Mouse (Mus musculus): Measurements from ENCODE around the gene Rims4.

The Rims4 gene

DNA sequence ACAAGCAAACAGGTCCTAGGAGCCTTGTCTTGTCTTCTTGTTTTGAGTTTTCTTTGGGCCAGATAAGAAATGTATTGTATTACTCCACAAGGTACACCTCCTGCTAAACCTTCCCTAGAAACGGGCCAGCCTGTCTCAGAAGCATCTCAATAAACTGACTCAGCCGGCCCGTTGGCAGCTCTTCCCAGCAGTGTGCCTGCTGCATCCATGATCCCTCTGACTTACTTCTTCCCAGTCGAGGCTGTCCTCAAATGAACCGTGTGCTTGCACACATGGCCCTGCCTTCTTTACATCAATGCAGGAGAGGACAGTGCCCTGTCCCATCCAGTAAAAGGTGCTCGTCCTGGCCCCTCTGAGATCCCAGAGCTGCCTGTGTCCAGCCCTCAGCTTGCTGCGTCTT, 8.9 kb downstream of the Rims4 start:
- DNase-seq (ENCODE audit: low spot score), result no peak

DNA sequence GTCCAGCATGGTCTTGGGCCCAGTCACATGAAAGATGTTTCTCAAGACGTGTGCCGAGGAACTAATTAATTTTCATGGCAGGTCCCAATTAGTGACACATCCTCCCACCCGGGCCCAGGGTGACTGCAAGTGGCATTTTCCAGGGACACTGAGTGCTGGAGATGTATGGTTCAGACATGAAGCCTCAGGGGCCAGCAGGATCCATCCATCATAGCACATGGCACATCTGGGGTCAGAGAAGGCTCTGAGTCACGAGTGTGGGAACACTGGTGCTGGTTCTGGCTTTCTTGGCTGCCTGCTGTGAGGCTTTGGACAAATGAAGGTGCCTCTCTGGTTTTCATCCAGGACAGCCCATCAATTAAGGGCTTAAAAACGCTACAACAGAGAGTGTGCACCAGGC, 11.4 kb downstream of the Rims4 start:
- DNase-seq (ENCODE audit: low spot score), result no peak

DNA sequence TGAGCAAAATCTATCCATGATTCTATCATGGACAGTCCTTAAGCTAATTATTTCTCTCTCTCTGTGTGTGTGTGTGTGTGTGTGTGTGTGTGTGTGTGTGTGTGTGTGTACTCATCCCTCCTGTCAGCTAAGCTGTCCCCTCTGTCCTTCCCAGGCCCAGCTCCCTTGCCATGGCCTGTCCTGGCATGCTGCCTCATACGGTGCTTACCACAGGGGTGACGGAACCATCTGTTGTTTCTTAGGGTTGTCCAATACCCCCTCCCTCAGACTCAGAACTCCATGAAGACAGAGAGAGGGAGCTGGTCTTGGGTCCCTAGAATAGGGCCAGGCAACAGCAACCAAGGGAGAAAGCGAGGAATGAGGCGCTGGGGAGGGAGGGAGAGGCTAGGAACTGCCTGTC, 14.2 kb downstream of the Rims4 start:
- no peak for DNase-seq (ENCODE audit: low spot score)

DNA sequence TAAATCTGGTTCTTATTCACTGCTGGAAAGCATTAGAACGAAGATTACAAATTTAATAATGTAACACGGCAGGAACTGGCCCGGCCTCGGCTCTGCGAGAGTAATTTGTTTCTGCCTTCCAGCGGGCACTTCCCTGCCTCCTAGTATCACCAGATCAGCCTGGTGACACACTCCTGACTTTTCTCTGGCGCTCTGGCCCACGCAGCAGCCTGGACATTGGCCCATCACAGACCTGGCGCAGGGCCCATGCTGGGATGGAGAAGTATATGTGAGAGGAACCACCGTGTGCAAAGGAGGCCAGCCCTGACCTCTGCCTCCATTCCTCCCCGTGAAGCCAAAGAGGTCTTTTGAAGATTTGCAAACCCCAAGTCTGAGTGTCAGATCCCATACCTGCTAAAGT, 15.0 kb downstream of the Rims4 start:
- DNase-seq (ENCODE audit: low spot score), result no peak

DNA sequence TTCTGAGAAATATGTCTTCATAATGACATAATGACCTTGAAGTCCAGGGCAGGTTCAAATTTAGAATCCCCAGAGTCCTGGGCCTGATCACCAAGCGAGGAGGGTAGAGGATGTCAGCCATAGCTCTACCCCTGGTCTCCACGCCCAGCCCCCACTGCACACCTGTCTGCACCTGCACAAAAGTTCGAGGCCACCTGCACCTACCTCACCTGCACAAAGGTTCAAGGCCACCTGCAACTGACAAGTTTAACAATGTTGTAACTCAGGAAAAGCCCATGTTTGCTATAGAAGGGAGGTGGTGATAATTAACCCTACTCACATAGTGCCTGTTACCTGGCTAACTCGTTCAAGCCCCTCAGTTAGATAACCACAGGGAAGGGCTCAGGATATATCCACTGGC, 16.0 kb downstream of the Rims4 start:
- DNase-seq (ENCODE audit: low spot score), result no peak

DNA sequence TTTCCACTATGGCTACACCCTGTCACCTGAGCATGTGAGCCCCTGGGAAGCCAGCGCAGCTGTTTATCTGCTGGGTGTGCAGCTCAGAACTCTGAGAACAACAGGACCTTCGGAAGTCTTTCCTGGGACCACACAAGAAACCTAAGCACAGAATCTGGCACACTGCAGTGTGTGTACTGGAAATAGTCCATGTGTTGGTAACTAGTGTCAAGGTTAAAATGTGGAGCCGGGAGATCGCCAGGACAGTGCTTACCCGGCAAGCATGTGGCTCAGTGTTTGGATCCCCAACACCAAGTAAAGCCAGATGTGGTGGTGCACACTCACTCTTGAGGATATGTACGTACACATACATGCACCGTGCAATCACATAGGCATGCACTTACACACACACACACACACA, 17.4 kb downstream of the Rims4 start:
- no peak for DNase-seq (ENCODE audit: low spot score)

DNA sequence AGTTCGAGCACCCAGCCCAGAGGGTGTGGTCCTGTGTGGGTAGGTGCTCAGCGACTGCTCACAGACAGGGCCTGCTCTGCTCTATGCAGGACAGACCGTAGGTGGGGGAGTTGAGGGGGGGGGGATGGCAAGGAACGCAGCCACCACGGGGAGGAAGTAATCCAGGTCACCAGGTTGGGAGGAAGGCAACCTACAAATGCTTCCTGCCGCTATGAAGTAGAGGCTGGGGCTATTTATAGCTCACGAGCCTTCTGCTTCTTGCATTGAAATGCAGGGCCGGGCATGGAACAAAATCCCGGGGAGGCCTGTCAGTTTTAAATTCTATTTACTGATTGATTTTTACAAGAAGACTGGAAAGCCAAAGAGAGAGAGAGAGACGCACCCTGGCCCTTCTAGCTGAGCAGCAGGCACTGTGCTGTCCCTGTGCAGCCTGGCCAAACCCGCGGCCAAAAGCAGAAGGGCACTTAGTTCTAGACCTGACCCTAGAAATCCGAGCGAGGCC, 18.5 kb downstream of the Rims4 start:
- no peak for DNase-seq (ENCODE audit: low spot score)

DNA sequence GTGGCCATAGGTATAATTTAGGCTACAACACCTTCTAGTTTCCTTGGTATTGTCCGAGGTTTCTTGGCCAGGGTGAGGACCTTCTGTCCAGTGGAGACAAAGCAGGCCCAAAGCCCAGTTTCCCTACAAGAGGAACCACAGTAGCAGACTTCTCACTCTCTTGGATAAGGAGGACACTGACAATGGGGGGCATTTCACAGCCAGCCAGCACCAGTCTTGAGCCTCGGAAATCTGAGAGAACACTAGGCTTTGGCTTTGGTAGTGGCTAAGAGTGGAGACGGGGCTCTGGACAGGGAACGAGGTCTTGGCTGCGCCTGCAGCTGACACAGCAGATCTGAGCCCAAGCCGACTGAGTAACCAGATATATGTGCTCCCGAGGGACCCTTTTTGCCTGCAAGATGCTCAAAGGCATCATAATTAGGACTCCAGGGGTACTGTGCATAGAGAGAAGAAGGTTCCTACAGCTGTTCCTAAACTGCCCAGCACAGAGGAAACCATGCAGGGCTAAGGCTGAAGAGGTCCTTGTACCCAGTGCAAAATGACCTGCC, 20.4 kb downstream of the Rims4 start:
- DNase-seq (ENCODE audit: low spot score), result no peak

DNA sequence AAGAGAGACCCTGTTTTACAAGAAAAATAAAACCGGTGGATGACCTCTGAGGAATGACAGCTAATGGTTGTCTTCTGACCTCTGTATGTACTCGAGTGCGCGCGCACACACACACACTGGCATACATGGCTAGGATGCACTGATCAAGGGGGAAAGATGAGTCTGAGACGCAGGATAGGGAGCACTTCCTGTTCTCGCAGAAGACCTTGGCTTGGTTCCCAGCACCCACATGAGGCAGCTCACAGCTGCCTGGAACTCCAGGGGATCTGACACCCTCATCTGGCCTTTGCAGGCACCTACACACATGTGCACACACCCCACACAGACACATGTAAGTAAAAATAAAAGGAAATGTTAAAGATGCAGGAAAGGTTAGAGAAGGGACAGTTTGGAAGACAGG, 21.5 kb downstream of the Rims4 start:
- no peak for DNase-seq (ENCODE audit: low spot score)

DNA sequence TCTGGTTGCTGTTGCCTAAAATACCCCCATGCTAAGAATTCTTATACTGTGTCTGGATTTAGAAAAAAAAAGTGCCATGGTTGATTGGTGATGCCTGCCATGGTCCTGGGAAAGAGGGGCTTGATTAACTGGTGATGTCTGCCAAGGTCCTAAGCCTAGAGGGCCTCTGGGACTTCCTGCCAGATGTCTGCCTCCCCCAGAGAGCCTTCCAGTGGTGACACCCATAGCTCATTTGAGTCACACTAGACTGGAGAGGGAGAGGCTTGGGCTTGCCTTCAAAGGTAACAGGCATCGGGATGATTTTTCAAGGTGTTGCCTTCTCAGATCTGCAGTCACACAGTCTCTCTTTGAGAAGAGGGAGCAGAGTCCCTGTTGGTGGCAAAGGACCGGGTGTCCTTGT, 23.3 kb downstream of the Rims4 start:
- DNase-seq (ENCODE audit: low spot score), result no peak

DNA sequence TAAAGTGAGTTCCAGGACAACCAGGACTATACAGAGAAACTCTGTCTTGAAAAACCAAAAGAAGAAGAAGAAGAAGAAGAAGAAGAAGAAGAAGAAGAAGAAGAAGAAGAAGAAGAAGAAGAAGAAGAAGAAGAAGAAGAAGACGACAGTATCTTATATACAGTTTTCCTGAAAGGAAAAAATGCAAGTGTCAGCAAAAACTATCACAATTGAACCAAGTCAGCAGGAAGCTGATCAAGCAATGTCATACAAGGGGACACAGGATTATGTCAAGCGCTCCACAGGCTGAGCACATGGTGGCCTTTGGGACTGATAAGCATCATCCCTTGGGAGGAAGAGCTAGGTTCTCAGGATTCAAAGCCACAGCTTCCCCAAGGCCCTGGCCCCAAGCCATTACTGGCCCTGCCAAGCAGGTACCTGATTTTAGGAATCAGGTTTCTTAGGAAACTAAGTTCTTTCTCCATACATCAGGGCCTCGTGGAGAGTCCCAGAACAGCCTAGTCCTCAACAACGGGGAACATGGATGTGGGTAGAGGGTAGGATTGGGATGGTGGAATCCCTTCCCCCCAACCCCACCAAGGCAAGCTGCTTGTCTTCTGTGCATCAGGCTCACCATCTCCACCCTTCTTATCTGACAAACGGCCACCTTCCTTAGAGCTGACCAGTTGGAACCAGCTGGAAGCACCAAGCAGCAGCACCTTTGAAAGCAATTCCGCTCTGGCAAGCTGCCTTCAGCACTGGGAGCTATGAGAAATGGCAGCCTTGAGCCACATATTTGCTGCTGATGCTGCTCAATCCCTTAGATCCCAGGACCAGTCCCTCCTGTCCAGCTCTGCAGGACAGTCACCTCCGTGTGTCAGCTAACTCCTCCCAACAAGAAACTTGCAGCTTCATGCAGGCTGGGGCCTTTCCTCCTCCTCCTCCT, 24.8 kb downstream of the Rims4 start:
- no peak for DNase-seq (ENCODE audit: low spot score)

DNA sequence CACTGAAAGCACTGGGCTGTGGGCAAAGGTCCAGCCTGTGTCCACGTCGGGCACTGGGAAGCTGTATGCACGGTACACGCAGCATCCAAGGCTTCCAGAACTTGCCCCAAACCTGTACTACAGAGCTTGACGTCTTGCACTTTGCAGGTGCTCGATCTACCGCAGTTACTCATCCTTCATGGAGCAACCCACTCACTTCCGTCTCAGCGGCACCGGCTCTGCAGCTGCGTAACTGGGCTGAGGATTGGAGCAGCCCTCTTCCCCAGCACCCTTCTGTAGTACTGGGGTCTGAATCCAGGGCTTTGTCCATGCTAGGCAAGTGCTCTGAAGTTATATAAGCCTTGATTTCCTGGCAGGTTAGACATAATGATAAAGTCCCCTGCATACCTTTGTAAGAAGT, 27.2 kb downstream of the Rims4 start:
- DNase-seq (ENCODE audit: low spot score), result no peak

DNA sequence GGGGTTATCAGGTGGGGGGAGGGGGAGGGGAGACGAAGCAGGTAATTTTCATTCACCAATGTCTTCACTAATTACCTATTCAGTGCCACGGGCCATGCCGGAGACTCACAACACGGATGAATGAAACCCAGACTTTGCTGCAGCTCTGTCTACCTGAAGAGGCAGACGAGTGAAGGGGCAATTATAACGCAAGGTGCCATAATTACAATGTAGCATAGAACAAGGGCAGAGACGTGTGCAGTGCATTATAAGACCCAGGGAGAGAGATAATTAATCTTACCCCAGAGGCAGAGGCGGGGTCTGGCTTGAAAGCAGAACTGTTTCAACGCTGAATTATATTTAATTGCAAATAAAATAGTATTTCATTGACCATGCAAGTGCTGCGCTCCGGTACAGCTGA, 27.9 kb downstream of the Rims4 start:
- DNase-seq (ENCODE audit: low spot score), result no peak

DNA sequence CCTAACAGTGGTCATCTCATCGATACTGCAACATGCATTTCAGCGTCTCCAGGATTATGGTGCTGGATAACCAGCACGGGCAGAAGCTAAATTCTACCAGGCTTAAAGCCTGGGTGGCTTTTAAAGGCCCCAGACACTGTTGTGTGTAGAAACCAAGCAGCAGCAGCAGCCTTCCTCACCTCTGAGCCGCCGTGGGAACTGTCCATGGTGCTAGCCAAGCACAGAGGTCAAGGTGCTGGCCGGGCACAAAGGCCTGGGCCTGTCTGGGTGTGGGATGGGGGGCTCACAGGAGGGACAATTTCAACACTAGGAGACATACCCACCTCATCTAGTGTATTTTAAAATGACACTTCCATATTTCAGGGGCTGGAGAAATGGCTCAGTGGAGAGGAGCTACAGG, 29.1 kb downstream of the Rims4 start:
- no peak for DNase-seq (ENCODE audit: low spot score)

DNA sequence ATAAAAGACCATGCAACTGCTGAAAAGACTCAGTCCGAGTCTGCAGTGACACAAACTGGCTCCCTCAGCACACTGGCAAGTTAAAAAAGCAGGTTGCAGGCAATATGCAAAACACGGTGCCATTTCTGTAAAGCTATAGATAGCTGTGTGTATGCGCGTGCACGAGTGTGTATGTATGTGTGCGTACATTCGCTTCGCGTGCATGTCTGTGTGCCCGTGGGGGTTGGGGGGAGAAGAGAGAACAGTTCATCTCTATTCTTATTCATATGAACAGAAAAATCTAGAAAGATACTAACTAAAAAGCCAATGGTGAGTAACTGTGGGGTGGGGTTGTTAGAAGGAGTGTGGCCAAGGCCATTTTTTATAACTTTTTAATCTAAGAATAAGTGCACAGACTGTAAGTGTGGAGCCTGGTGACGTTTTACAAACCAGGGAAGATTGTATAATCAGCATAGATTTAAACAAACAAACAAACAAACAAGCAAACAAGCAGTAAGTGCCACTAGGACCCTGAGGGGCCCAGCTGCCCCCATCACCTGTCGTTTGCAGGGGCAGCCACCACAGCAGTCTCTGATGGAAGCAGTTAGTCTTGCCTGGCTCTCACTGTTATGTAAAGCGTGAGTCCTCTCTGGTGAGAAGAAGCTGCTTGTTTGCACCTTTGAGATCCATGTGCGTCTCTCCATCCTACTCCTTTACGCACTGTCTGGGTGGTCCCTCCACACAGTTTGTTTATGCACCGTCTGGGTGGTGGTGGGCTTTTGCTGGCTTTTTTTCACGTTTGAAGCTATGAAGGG, 35.4 kb downstream of the Rims4 start:
- no peak for DNase-seq (ENCODE audit: low spot score)

DNA sequence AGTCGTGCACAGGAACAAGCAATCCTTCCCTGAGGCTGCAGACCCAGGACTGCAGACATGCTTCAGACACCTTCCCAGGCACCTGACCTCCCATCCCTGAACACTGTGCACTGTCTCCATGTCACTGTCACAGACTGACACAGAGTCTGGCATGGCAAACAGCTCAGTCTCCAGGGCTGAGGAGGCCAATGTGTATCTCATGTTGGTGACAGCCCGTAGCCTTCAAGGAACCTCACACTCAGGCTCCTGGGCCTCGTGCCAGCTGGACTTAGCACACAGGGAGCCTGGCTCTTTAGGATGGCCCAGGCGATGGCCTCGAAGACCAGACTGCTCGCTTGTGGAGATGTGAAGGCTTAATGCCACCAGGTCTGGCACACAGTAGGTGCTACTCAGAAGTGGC, 37.6 kb downstream of the Rims4 start:
- DNase-seq (ENCODE audit: low spot score), result no peak

DNA sequence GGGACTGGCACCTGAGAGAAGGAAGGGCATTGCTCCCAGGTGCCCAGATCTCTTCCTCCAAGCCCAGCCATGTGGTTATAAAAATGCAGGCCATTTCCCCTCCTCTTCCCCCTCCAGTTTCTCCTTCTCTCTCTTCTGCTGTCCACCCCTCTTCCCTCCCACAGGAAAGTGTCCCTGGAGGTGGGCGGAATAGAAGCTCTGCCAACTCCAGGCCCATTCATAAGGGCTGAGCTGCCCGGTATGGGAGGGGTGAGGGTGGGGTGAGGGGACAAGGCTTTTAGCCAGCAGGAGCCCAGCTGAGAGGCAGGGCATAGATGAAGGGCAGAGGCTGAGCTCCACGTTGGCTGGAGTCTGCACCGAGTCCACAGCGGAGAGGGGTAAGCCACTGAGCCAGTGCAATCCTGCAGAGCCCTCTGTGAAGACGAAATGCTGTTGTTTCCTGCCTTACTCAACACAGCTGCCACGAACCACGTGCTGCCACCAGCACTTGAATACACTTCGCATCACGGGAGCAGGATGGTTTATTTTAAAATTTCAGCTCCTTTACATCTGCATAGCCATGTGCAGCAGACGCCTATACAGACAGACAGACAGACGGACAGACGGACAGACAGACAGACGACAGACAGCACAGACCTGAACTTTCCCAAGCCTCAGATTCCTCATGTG, 41.5 kb downstream of the Rims4 start:
- no peak for DNase-seq (ENCODE audit: low spot score)

DNA sequence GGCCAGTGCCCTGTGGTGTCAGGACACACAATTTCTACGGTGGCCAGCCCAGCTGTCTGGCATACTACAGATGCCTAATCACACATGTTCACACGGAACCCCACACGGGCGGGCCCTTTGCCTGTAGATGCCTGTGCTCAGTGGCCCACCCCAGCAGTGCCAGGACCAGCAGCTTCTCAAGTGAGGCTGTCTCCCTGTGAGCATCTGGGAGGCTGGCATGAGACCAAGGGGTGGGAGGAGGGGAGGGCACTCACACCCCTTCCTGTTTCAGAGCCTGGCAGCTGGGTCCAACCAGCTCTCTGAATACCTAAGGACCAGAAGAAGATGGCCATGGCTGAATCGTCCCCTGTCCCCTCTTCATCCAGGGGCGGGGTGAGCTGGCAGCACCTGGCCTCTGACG, 43.0 kb downstream of the Rims4 start:
- DNase-seq (ENCODE audit: low spot score), result no peak

DNA sequence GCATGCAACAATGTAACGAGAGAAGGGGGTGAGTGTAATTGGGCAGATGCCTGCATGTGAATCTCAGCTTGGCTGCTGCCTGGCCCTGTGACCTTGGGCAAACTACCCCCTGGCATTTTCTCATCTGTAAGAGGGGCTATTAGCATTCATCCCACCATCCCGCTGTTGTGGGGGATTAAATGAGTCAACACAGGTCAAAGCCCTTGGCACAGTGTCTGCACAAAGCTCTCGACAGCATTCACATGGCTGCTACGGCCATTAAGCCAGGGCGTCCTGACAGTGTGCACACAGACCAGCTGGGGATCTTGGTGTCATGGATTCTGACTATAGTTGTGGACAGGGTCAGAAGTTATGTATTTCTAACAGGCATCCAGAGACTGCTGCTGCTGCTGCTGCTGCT, 43.6 kb downstream of the Rims4 start:
- DNase-seq (ENCODE audit: low spot score), result no peak

DNA sequence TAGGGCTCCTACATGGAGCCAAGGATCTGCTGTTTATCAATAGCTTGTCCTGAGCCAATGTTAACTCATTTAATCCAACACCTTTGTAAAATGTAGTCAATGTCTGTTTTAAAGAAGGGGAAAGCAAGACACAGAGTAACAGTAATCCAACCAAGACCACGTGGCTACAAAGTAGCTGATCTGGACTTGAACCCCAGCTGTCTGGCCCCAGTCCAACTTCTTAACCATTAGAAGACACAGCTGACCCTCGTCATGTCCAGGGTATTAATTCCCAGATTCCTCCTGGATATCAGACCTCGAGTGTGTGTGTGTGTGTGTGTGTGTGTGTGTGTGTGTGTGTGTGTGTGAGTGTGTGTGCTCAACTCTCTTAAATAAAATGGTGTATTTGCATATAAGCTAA, 46.6 kb downstream of the Rims4 start:
- no peak for DNase-seq (ENCODE audit: low spot score)

DNA sequence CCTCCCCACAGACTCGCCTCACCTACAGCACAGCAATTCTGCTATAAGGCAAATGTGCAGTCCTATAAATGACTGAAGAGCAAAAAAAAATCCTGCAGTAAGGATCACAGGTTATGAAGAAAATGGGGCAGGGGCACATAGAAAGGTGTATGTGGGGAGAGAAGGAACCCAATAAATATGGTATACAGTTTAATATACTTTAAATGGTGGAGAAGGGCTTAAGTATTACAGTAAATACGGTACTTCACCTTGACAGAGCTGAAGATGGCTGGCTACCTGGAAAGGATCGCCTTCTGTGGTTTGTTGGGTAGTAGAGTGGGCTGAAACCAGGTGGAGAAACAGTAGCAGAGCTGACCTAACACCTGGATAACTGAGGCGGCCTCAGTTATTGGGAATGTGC, 47.2 kb downstream of the Rims4 start:
- DNase-seq (ENCODE audit: low spot score), result no peak

DNA sequence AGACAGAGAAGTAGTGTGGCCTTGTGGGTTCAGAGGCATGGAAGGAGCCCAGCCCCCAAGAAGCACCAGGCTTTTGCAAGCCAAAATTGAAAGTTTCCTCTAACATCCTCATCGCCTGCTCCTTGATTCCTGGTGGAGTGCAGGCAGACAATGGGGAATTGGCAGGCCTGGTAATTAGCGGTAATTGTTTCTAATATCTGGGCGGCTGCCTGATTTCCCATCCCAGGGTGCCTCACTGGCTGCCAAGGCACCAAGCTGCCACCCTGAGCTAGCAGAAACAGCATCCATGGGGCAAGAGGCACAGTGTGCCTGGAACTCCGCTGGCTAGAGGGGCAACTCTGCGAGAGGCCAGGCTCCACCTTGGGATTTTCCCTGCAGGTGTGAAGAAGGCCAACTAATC, 48.7 kb downstream of the Rims4 start:
- DNase-seq (ENCODE audit: low spot score), result no peak
